Mouse (Mus musculus) MEL (cell line): Measurements from ENCODE around the gene Glipr1.
A peak's percentile ranks its signal among the peaks of the same experiment; 100 is the strongest.

Experiments
- CTCF ChIP-seq, 3 experiments: IDR thresholded peaks in 2 of 3; conservative IDR thresholded peaks in 1 of 3; 2 replicates each; pipeline ENCODE4 v1.5.1; 2011 to 2012; ENCODE audit warnings: low read length in 3 of 3, low read depth in 2 of 3, mild to moderate bottlenecking in 2 of 3, improper control_type of control experiment in 1 of 3, inconsistent platforms in 1 of 3, mixed read lengths in 1 of 3, moderate library complexity in 1 of 3; ENCODE audit not compliant: control insufficient read depth in 1 of 3, insufficient read depth in 1 of 3, poor library complexity in 1 of 3, severe bottlenecking in 1 of 3
- MAFK ChIP-seq: IDR thresholded peaks from 2 replicates; pipeline ENCODE4 v1.6.1; 2011; ENCODE audit warnings: low read depth, mild to moderate bottlenecking, low read length, improper control_type of control experiment, borderline replicate concordance
- MAX ChIP-seq: IDR thresholded peaks from 2 replicates; pipeline ENCODE4 v1.6.1; 2011; ENCODE audit warnings: low read length, improper control_type of control experiment
- NELFE ChIP-seq: IDR thresholded peaks from 2 replicates; pipeline ENCODE4 v1.6.1; 2011; ENCODE audit warnings: low read depth, low read length, improper control_type of control experiment
- POLR2AphosphoS5 ChIP-seq: IDR thresholded peaks from 2 replicates; pipeline ENCODE4 v1.6.1; 2012; ENCODE audit warnings: low read depth, borderline replicate concordance, mild to moderate bottlenecking, inconsistent platforms, low read length, moderate library complexity, mixed read lengths
- TAL1 ChIP-seq: IDR thresholded peaks from 2 replicates; pipeline ENCODE4 v1.6.1; 2012; ENCODE audit warnings: mild to moderate bottlenecking, inconsistent platforms, low read length, moderate library complexity, mixed read lengths
- USF2 ChIP-seq, 2 experiments: IDR thresholded peaks; 2 replicates each; pipeline ENCODE4 v1.6.1; 2011 to 2012; ENCODE audit warnings: improper control_type of control experiment in 2 of 2, low read length in 2 of 2, borderline replicate concordance in 1 of 2, inconsistent platforms in 1 of 2, low read depth in 1 of 2, mild to moderate bottlenecking in 1 of 2; ENCODE audit not compliant: insufficient read depth in 1 of 2

- no peak for TF ChIP-seq USF2 (IDR thresholded peaks at IDR 0.05; ENCODE audit: borderline replicate concordance in 1 of 2, insufficient read depth in 1 of 2, low read depth in 1 of 2, low read length in 2 of 2)
- 0 out of 2 replicates have a peak, but pooled peaks have one; percentile 34 for TF ChIP-seq MAX
- TF ChIP-seq POLR2AphosphoS5: no peak
- no peak for TF ChIP-seq TAL1
- TF ChIP-seq MAFK: no peak
- TF ChIP-seq CTCF (IDR thresholded peaks at IDR 0.05 in 2 of 3, conservative IDR thresholded peaks at IDR 0.05 in 1 of 3; ENCODE audit: control insufficient read depth in 1 of 3, insufficient read depth in 1 of 3, low read depth in 2 of 3, low read length in 3 of 3, poor library complexity in 1 of 3, severe bottlenecking in 1 of 3): no peak
- no peak for TF ChIP-seq NELFE
Observed at GRCm38 (mm10) chr10:112001756-112002520, 493 bp downstream of the Glipr1 start.
